Mouse (Mus musculus) urinary bladder, postnatal 36 days (tissue): ENCODE results near the gene Gm28360.
"Not testable (repeated sequence)": the region's sequence is repeated elsewhere in the genome, so short reads cannot be mapped to it uniquely, and the experiment has no call there.

Source experiments
- DNase-seq, 2 experiments: peaks; one replicate each; pipeline ENCODE4 v3.0.0; 2022; ENCODE audit warnings: low spot score in 2 of 2, mixed read lengths in 1 of 2

The Gm28360 gene

DNA sequence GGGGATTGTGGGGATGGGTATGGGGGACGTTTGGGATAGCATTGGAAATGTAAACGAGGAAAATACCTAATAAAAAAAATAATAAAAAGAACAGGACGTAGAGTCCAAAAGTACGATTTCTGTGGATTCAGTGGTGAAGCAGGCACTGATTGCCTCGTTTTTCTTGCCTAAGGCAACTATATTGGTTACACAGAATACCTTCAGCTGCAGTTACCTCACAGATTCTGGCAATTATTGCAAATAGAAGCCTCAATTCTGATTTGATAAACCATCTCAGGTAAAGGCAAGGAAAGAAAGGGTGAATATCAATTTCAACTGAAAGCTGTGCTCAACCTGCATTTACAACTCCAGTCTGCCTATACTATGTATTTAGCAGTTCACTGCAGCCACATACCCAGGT, at the start of gene Gm28360:
Gene Gm28360, plus strand, starts transcription at position 301 of the 400 bp plus-strand sequence.
- not testable (repeated sequence) for DNase-seq

DNA sequence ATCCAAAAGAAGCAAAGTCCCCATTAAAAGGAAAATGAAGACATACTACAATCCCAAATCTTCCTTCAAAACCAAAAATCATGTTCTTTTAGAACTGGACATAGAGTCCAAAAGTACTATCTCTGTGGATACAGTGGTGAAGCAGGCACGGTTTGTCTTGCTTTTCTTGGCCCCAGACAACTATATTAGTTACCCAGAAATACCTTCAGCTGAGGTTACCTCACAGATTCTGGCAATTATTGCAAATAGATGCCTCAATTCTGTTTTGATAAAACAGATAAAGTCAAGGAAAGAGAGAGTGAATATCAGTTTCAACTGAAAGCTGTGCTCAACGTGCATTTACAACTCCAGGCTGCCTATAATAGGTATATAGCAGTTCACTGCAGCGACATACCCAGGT, 49.0 kb upstream of the Gm28360 start, which contains the start of gene B020011L13Rik:
Gene B020011L13Rik, plus strand, starts transcription at position 301 of the 400 bp plus-strand sequence.
- DNase-seq = not testable (repeated sequence)

- not testable (repeated sequence) for DNase-seq
These were observed 13.6 kb upstream of the Gm28360 start for GRCm38 (mm10) chr1:117816271-117816670.

DNA sequence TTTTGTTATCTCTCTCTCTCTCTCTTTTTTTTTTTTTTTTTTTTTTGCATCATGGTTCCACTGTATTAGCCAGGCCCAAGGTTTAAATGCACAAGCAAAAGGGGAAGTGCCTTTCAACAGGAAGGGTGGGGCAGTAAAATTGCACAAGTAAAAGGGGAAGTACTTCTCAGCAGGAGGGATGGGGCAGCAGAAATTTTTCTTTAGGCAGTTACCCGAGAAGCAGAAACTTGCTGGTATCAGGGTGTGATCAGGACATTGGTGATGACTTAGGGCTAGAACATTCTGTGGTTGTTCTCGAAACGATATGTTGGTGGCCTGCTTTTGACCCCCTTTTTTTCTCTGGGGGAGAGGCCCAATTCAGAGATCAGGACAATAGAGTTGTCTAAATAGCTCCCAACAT, 21.8 kb downstream of the Gm28360 start:
- not testable (repeated sequence) for DNase-seq
